Mouse (Mus musculus): ENCODE results near the gene E2f8. TPM values are rescaled to one million over a fixed set of nuclear protein-coding genes. Genes with fewer than 3 reads are reported as not detected.

Gene E2f8
- polyA plus RNA-seq, 1 experiment from 2014 or later: 2.9 TPM

GRCm38 (mm10) chr7:48829177-48829910 is 52.1 kb downstream of the E2f8 start:
- H3K9me3 ChIP-seq (ENCODE audit: control insufficient read depth, low read length): no peaks in the 10 kb centered on the region
- H3K36me3 ChIP-seq (ENCODE audit: control insufficient read depth, insufficient read depth, low read length): peaks cover 37% of the 10 kb centered on the region
- ATAC-seq (ENCODE audit: low FRiP score, low TSS enrichment): no peak
- H3K4me2 ChIP-seq (ENCODE audit: low read length): no peak overlapping the region
- WGBS: 85% methylated on average over 5 of the region's 5 CpGs
- no peak for DNase-seq
- peaks cover 12% of the 10 kb centered on the region; the same call in 1 of the 2 replicates for H3K27me3 ChIP-seq (ENCODE audit: control insufficient read depth, insufficient read depth, low read length)
- H3K27ac ChIP-seq (replicated peaks; ENCODE audit: low read depth, low read length): no peak overlapping the region
- no peak overlapping the region for H3K9ac ChIP-seq (replicated peaks; ENCODE audit: low read length)
- 0 out of 2 replicates have a peak, but pooled peaks cover 3% of the 10 kb centered on the region for H3K4me1 ChIP-seq (ENCODE audit: control insufficient read depth, insufficient read depth, low read length)
- H3K4me3 ChIP-seq (replicated peaks; ENCODE audit: low read depth, low read length): no peak overlapping the region

GRCm38 (mm10) chr7:48825170-48825569 is 56.2 kb downstream of the E2f8 start:
- 94% methylated on average over 6 of the region's 6 CpGs for WGBS

GRCm38 (mm10) chr7:48824671-48825070 is 56.7 kb downstream of the E2f8 start:
- H3K4me2 ChIP-seq (ENCODE audit: low read length): no peak overlapping the region
- no peak for DNase-seq
- H3K27me3 ChIP-seq (ENCODE audit: control insufficient read depth, insufficient read depth, low read length): no peaks in the 10 kb centered on the region
- no peak for ATAC-seq (ENCODE audit: low FRiP score, low TSS enrichment)
- H3K4me3 ChIP-seq (replicated peaks; ENCODE audit: low read depth, low read length): no peak overlapping the region
- no peak overlapping the region for H3K27ac ChIP-seq (replicated peaks; ENCODE audit: low read depth, low read length)
- WGBS: 98% methylated on average over 1 of the region's 1 CpGs
- peaks cover 8% of the 10 kb centered on the region; the same call in 1 of the 2 replicates for H3K4me1 ChIP-seq (ENCODE audit: control insufficient read depth, insufficient read depth, low read length)
- H3K9ac ChIP-seq (replicated peaks; ENCODE audit: low read length): no peak overlapping the region
- H3K9me3 ChIP-seq (ENCODE audit: control insufficient read depth, low read length): no peaks in the 10 kb centered on the region
- peaks cover 62% of the 10 kb centered on the region for H3K36me3 ChIP-seq (ENCODE audit: control insufficient read depth, insufficient read depth, low read length)

More at GRCm38 (mm10) chr7:48825170-48825569, 56.2 kb downstream of the E2f8 start:
- no peak overlapping the region for H3K9ac ChIP-seq (replicated peaks; ENCODE audit: low read length)
- peaks cover 8% of the 10 kb centered on the region; the same call in 1 of the 2 replicates for H3K4me1 ChIP-seq (ENCODE audit: control insufficient read depth, insufficient read depth, low read length)
- no peaks in the 10 kb centered on the region for H3K27me3 ChIP-seq (ENCODE audit: control insufficient read depth, insufficient read depth, low read length)
- H3K27ac ChIP-seq (replicated peaks; ENCODE audit: low read depth, low read length): no peak overlapping the region
- no peak overlapping the region for H3K4me3 ChIP-seq (replicated peaks; ENCODE audit: low read depth, low read length)
- no peaks in the 10 kb centered on the region for H3K9me3 ChIP-seq (ENCODE audit: control insufficient read depth, low read length)
- no peak for ATAC-seq (ENCODE audit: low FRiP score, low TSS enrichment)
- no peak overlapping the region for H3K4me2 ChIP-seq (ENCODE audit: low read length)
- DNase-seq: no peak
- peaks cover 57% of the 10 kb centered on the region for H3K36me3 ChIP-seq (ENCODE audit: control insufficient read depth, insufficient read depth, low read length)

DNA sequence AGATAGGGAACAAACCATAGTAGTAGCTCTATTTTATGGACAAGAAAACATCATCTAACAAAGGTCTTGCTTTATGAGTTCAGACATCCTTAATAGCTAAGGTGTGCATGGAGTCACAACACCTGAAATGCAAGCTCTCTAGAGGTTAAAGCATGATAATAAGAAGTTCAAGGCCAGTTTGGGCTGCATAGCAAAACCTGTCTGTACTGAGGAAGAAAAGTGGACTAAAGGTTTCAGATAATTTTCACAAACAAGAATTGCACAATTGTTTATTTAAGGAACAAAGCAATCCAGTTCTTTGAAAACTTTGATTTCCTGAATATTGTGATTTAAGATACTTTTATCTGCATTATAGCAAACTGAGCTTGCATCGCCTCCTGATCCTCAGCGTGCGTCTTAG is 57.8 kb downstream of the E2f8 start:
- Histone ChIP-seq H3K4me1 (ENCODE audit: control insufficient read depth, insufficient read depth, low read length) (peaks cover 8% of the 10 kb centered on the region; the same call in 1 of the 2 replicates), H3K4me3 (replicated peaks; ENCODE audit: low read depth, low read length) (no peak overlapping the region), H3K27ac (replicated peaks; ENCODE audit: low read depth, low read length) (no peak overlapping the region), H3K4me2 (ENCODE audit: low read length) (no peak overlapping the region), H3K27me3 (ENCODE audit: control insufficient read depth, insufficient read depth, low read length) (no peaks in the 10 kb centered on the region), H3K9me3 (ENCODE audit: control insufficient read depth, low read length) (no peaks in the 10 kb centered on the region), H3K36me3 (ENCODE audit: control insufficient read depth, insufficient read depth, low read length) (peaks cover 73% of the 10 kb centered on the region), H3K9ac (replicated peaks; ENCODE audit: low read length) (no peak overlapping the region)
- 96% methylated on average over 3 of the region's 3 CpGs for WGBS
- DNase-seq (no peak), ATAC-seq (ENCODE audit: low FRiP score, low TSS enrichment) (no peak)

GRCm38 (mm10) chr7:48821654-48822053 is 59.7 kb downstream of the E2f8 start:
- peaks cover 71% of the 10 kb centered on the region for H3K36me3 ChIP-seq (ENCODE audit: control insufficient read depth, insufficient read depth, low read length)
- no peak for ATAC-seq (ENCODE audit: low FRiP score, low TSS enrichment)
- DNase-seq: peak; percentile 27

More at GRCm38 (mm10) chr7:48821654-48822053, 59.7 kb downstream of the E2f8 start:
- Histone ChIP-seq H3K9me3 (ENCODE audit: control insufficient read depth, low read length) (no peaks in the 10 kb centered on the region), H3K27ac (replicated peaks; ENCODE audit: low read depth, low read length) (no peak overlapping the region), H3K4me1 (ENCODE audit: control insufficient read depth, insufficient read depth, low read length) (peaks cover 8% of the 10 kb centered on the region; the same call in 1 of the 2 replicates), H3K27me3 (ENCODE audit: control insufficient read depth, insufficient read depth, low read length) (no peaks in the 10 kb centered on the region), H3K4me3 (replicated peaks; ENCODE audit: low read depth, low read length) (no peak overlapping the region), H3K9ac (replicated peaks; ENCODE audit: low read length) (no peak overlapping the region), H3K4me2 (ENCODE audit: low read length) (no peak overlapping the region)
- WGBS: 56% methylated on average over 5 of the region's 5 CpGs

Other genes starting within 250 kb of the E2f8 start
- gene Mrgprb3, start 237.8 kb downstream of the E2f8 start, polyA plus RNA-seq (2014; fragmentation: Nextera tagmentation; extraction: Ambion mirVana): not detected in 2 replicates
- gene Zdhhc13, start 92.6 kb downstream of the E2f8 start, polyA plus RNA-seq (2014; fragmentation: Nextera tagmentation; extraction: Ambion mirVana): 38.7 and 49.7 TPM in 2 replicates
- gene Csrp3, start 33.6 kb downstream of the E2f8 start, polyA plus RNA-seq (2014; fragmentation: Nextera tagmentation; extraction: Ambion mirVana): 0.43 and 0.50 TPM in 2 replicates
- 22.5 and 23.3 TPM in 2 replicates for gene Nav2, start 27.1 kb upstream of the E2f8 start, polyA plus RNA-seq (2014; fragmentation: Nextera tagmentation; extraction: Ambion mirVana)